In the genomic region with DNA sequence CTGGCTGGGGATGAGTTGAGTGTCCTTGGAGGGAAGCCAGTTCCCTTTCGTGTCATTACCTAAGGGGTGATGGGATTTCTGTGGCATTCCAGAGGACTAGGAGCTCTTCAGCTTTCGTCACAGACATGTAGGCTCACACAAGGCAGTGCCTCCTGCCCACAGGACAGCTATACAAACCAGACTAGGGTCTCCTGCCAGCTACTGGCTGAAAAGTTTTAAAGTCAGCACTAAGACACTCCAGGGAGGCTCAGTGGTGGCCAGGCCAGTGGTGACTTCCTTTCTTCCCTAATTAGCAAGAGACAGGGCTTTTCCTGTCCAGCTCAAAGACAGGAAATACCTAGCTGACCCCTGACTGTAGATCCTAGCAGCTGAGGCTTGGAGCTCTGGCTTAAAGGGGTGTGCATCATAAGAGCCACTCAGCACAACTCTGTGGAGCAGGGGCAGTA, we compare ENCODE assay signal across 11 mouse cellular contexts. TPM values are rescaled to one million over a fixed set of nuclear protein-coding genes. Genes with fewer than 3 reads are reported as not detected.
DNase-seq lines count a peak whose midpoint lies in the region; ATAC-seq and TF ChIP-seq lines count a peak whose summit lies in the region.
"Had no signal": no experiment of that assay in that cellular context is flagged by ENCODE, and none has a peak within 500 bp of the region (broad histone marks: within the 10 kb centered on the region; RNA-seq: fewer than 3 reads in every experiment).

No protein-coding gene starts in this region.

- 0 out of 2 replicates have a peak overlapping the region, but pooled peaks have one; percentile 2 for H3K27ac ChIP-seq in hindbrain, embryonic 16.5 days (ENCODE audit: low read depth, low read length)
- H3K27ac ChIP-seq in hindbrain, embryonic 14.5 days = no peak overlapping the region
- no peak overlapping the region for H3K27ac ChIP-seq in intestine, postnatal 0 days (ENCODE audit: low read depth, low read length)
- no peak overlapping the region for H3K27ac ChIP-seq in forebrain, embryonic 15.5 days (replicated peaks)
- H3K27ac ChIP-seq: forebrain, embryonic 10.5 days had no signal

- H3K36me3 ChIP-seq in hindbrain, embryonic 16.5 days (ENCODE audit: control insufficient read depth, insufficient read depth, low read length) = no peaks in the 10 kb centered on the region
- H3K36me3 ChIP-seq in hindbrain, embryonic 14.5 days (replicated peaks; ENCODE audit: control insufficient read depth, insufficient read depth) = no peaks in the 10 kb centered on the region; the same call in 1 of the 2 replicates
- no peaks in the 10 kb centered on the region for H3K36me3 ChIP-seq in intestine, postnatal 0 days (ENCODE audit: control insufficient read depth, insufficient read depth)
- H3K36me3 ChIP-seq in forebrain, embryonic 15.5 days = no peaks in the 10 kb centered on the region
- H3K36me3 ChIP-seq: forebrain, embryonic 10.5 days had no signal

- H3K9ac ChIP-seq in hindbrain, embryonic 16.5 days (ENCODE audit: low read depth, low read length) = no peak overlapping the region
- no peak overlapping the region for H3K9ac ChIP-seq in hindbrain, embryonic 14.5 days
- no peak overlapping the region for H3K9ac ChIP-seq in intestine, postnatal 0 days (ENCODE audit: low read depth, low read length)
- H3K9ac ChIP-seq in forebrain, embryonic 15.5 days (replicated peaks) = no peak overlapping the region

- WGBS in hindbrain, embryonic 16.5 days = 33% methylated on average over 2 of the region's 2 CpGs
- 41% methylated on average over 2 of the region's 2 CpGs for WGBS in hindbrain, embryonic 14.5 days
- WGBS in intestine, postnatal 0 days = 33% methylated on average over 2 of the region's 2 CpGs
- WGBS in forebrain, embryonic 15.5 days = 29% methylated on average over 2 of the region's 2 CpGs

- TF ChIP-seq CTCF in intestine, postnatal 0 days (IDR thresholded peaks at IDR 0.05; ENCODE audit: low read depth) = no peak

- no peak for DNase-seq in hindbrain, embryonic 14.5 days (ENCODE audit: low spot score)
- peak; percentile 30 for DNase-seq in heart, adult 8-10 months (ENCODE audit: low spot score)
- peak; percentile 51 to 52 for DNase-seq in heart, postnatal 10 days
- DNase-seq in lung, postnatal 36 days = peak; percentile 19
- DNase-seq: cerebellum, postnatal 36 days; left cerebral cortex, postnatal 4 days; thymus, postnatal 25 days had no signal

- peaks cover 7% of the 10 kb centered on the region; the same call in 1 of the 2 replicates for H3K4me1 ChIP-seq in hindbrain, embryonic 16.5 days (ENCODE audit: control insufficient read depth, insufficient read depth, low read depth, low read length)
- peaks cover 10% of the 10 kb centered on the region; the same call in 1 of the 2 replicates for H3K4me1 ChIP-seq in hindbrain, embryonic 14.5 days (replicated peaks; ENCODE audit: control insufficient read depth, insufficient read depth, low read length)
- no peaks in the 10 kb centered on the region for H3K4me1 ChIP-seq in intestine, postnatal 0 days (replicated peaks; ENCODE audit: control insufficient read depth, insufficient read depth, low read length)
- no peaks in the 10 kb centered on the region; the same call in 1 of the 2 replicates for H3K4me1 ChIP-seq in forebrain, embryonic 15.5 days

- H3K27me3 ChIP-seq in hindbrain, embryonic 16.5 days (replicated peaks; ENCODE audit: control insufficient read depth, insufficient read depth, low read length) = no peaks in the 10 kb centered on the region
- H3K27me3 ChIP-seq in hindbrain, embryonic 14.5 days (ENCODE audit: control insufficient read depth, insufficient read depth, low read length) = no peaks in the 10 kb centered on the region
- no peaks in the 10 kb centered on the region for H3K27me3 ChIP-seq in intestine, postnatal 0 days (replicated peaks; ENCODE audit: control insufficient read depth, insufficient read depth, low read length)
- no peaks in the 10 kb centered on the region for H3K27me3 ChIP-seq in forebrain, embryonic 15.5 days

- no peak overlapping the region for H3K4me3 ChIP-seq in hindbrain, embryonic 16.5 days (ENCODE audit: low read length)
- no peak overlapping the region for H3K4me3 ChIP-seq in hindbrain, embryonic 14.5 days (replicated peaks; ENCODE audit: low read length)
- H3K4me3 ChIP-seq in intestine, postnatal 0 days (ENCODE audit: low read depth, low read length) = no peak overlapping the region
- no peak overlapping the region for H3K4me3 ChIP-seq in forebrain, embryonic 15.5 days
- H3K4me3 ChIP-seq: forebrain, embryonic 10.5 days had no signal

- ATAC-seq in hindbrain, embryonic 16.5 days = 0 out of 2 replicates have a peak, but pooled peaks have one; percentile 45
- no peak for ATAC-seq in hindbrain, embryonic 14.5 days (ENCODE audit: low FRiP score)
- no peak for ATAC-seq in intestine, postnatal 0 days
- ATAC-seq in forebrain, embryonic 15.5 days (replicated peaks) = no peak

- intact Hi-C loops in heart, postnatal 10 days (cut with DNase I) = no loop called here

- H3K9me3 ChIP-seq in hindbrain, embryonic 16.5 days (ENCODE audit: control insufficient read depth, low read length) = no peaks in the 10 kb centered on the region
- H3K9me3 ChIP-seq in hindbrain, embryonic 14.5 days (ENCODE audit: control insufficient read depth, low read length) = no peaks in the 10 kb centered on the region
- H3K9me3 ChIP-seq in intestine, postnatal 0 days (ENCODE audit: control insufficient read depth) = no peaks in the 10 kb centered on the region
- no peaks in the 10 kb centered on the region for H3K9me3 ChIP-seq in forebrain, embryonic 15.5 days

- H3K4me2 ChIP-seq in hindbrain, embryonic 16.5 days (ENCODE audit: low read length) = no peak overlapping the region
- no peak overlapping the region for H3K4me2 ChIP-seq in hindbrain, embryonic 14.5 days (replicated peaks)
- no peak overlapping the region for H3K4me2 ChIP-seq in intestine, postnatal 0 days (replicated peaks; ENCODE audit: low read depth)
- H3K4me2 ChIP-seq in forebrain, embryonic 15.5 days (replicated peaks) = no peak overlapping the region

RNA-seq across cellular contexts. Expression of a gene that starts 12.0 kb away (rescaled TPM):
- 1.2 TPM in 2 replicates for polyA plus RNA-seq in hindbrain, embryonic 16.5 days (2015; fragmentation: Nextera tagmentation; extraction: Ambion mirVana)
- polyA plus RNA-seq in hindbrain, embryonic 14.5 days (2014; fragmentation: Nextera tagmentation; extraction: Ambion mirVana) = 1.1 and 1.4 TPM in 2 replicates
- total RNA-seq in heart, adult 8-10 months (2022) = 100 to 1,000 TPM; 211 to 246 (median 225) TPM
- 100 to 1,000 TPM; 222 to 227 TPM for total RNA-seq in heart, postnatal 10 days (2021)
- polyA plus RNA-seq in intestine, postnatal 0 days (2015; fragmentation: Nextera tagmentation; extraction: Ambion mirVana) = 0.08 and 0.09 TPM in 2 replicates
- polyA plus RNA-seq in forebrain, embryonic 15.5 days (2015; fragmentation: Nextera tagmentation; extraction: Ambion mirVana) = 0.82 and 1.2 TPM in 2 replicates
